Mouse (Mus musculus) right cerebral cortex, postnatal 25 days (tissue): ENCODE data around the gene Rps27l.
"Not testable (repeated sequence)": the region's sequence is repeated elsewhere in the genome, so short reads cannot be mapped to it uniquely, and the experiment has no call there.

Source experiments
- DNase-seq: peaks from one replicate; pipeline ENCODE4 v3.0.0; 2022

The Rps27l gene

DNA sequence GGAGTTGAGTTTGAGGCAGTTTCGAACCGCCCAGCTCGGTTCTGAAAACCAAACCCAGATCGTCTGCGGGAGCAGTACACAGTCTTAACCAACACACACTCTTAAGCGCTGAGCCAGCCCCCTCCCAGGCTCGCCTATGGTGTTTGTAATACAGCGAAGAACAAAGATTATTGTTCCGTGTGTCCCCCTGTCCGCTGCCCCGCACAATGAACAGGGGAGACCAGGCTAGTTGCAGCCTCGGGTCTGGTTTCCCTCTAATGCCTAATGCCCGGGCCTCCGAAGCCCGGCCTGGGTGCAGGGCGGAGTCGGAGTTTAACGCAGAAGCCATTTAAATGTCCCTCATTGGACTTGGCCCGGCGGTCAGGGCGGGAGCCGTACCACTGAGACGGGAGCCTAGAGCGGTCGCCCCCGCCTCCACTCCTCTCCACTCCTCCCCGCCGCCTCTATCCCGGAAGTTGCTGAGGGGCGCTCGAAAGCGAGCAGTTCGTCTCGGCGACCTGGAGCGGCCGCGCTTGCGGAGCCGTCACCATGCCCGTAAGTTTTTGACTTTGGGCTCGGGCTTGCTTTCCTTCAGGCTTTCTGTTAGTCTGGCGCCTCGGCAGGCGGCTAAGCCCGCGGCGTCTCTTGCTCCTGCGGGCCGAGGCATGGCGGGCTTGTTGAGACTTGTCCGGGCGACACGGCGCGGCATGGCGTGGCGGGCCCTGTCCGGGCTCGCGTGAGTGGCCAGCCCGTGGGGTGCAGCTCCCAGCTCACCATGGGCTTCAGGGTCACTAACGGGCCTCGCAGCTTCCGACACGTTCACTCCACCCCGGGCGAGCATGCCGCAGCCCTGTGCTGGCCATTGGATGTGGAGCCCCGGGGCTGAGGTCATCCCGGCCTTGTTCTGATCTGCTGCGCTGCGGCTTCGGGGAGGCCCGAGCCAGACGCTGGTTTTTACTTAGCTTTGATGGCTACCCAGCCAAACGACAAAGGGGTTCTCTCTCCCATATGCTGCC, at the start of gene Rps27l:
Gene Rps27l, plus strand, starts transcription at position 440 of the 995 bp plus-strand sequence.
- DNase-seq, result peak; percentile 89

DNA sequence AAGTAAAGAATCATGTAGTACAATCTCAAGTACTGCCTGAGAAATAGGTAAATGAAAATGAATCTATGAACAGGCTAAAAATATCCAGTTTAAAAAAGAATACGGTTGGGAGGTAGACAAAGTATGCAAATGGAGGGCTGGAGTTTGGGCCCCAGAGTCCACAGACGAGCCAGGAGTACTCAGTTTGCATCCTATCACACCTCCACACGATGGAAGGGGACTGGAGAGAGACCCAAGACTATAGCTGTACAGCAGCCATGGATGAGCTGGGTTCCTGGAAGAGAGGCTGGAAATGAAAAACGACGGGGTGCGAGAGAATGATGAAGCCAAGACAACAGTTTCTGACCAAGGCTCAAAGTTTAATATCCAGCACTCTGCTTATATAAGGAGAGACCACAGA, 48.9 kb upstream of the Rps27l start:
- no peak for DNase-seq

DNA sequence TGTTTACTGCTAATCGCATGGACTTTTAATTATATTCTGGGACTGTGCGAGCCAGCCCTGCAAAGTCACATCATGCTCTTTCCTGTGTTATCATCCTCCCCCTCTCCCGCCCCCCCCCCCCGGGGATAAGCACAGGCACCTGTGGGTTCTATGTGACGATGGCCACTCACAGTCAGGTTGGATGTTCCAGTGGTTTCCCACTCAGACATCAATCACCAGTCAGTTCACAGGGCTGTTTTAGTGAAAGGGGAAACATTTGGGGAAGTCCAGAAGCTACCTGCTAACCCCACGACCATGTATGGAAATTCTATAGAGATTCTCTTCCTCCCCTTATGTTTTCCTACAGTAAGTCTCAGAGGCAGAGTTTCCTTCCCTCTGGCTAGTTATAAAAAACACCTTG, 48.0 kb upstream of the Rps27l start:
- DNase-seq, result no peak

DNA sequence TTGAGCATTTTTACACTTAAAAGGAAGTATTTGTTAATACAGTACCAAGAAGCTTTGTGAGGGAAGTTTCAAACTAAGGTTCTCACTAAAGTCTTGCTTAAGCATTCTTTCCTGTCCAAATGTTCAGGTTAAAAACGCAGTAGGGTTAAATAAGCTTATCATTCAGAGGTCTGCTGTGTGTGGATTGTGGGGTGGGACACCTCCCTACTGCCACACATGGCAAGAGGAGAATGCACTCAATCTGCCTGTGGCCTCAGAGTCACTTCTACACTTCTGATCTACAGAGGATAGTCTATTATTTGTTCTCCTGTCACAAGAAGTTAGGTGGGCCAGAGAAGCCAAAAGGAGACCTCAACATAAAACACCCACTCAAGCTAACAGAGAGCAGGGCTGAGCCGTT, 46.8 kb upstream of the Rps27l start:
- DNase-seq, result no peak

DNA sequence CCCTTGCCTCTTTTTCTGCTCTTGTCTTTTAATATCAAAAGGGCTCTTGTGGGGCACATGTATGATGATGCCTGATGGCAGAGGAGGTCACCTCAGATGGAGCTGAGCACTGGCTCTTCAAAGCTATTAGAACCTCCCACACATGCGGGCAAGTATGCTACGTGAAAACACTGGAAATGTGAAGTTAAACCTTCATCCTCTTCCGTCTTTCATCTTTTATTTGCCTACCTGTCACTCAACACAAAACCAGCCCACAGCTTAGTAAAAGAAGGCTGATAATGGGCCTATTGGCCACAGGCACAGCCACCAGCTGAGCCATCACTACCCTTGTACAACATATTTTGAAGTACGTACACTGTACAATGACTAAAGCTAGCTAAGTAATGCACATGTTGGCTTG, 46.4 kb upstream of the Rps27l start:
- no peak for DNase-seq

DNA sequence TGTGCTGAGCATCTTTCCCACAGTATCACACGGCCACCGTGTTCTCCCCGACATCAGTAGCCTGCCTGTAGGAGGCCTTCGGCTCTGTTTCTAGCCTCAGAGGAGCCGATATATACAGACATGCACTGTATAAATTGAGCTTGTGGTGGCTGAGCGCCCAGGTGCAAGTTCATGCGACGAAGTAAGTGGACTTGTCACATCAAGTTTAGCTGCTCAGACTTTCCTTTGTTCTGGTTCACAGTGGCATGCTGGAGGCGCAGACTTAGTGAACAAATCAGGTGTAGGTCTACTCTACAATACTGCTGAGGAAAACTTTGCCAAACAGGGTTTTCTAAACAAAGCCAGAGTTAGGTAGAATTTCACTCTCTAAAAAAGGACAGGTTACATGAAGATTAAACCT, 39.9 kb upstream of the Rps27l start:
- no peak for DNase-seq

DNA sequence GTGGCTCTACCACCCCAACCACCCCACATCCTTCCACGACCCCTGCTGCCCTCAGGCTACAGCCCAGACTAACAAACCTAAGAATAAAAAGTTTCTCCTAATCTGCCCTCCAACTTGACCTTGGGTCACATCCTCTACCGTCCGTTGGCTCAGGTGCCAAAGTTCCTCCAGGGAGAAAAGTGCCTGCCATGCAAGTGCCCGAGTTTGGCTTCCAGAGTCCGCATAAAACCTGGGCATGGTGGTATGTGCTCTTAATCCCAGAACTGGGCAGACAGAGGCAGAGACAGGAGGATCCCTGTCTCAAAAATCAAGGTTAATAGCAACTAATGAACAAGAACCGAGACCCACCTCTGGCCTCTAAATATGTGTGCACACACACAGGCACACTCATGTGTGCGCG, 38.8 kb upstream of the Rps27l start:
- no peak for DNase-seq

DNA sequence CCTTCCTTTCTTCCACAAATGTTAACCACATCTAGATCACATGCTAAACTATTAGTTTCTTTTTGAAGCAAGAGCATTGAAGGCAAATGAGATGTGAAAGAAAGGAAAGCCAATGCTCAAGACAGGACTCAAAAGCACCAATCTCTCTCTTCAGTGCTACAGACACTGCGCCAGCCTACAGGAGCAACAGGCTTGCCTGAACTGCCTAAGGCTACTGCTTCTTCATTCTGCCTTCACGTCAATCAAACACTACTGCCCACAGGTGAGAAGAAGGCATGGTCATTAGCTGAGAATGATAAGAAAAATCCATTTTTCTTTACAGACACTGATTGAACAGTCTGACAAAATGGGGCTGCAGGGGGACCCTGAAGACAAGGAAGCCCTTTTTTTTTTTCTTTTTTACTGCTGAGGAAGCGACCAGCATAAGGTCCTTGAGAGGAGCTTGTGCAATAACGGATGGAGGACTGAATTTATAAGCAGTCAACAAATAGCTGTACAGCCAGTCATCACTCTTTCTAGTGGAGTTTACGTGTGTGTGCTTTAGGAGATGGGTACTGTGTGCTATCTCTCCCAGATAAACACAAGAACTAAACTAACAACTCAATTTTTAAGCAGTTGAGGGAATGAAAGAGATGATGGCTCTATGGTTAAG, 38.0 kb upstream of the Rps27l start:
- DNase-seq, result no peak

DNA sequence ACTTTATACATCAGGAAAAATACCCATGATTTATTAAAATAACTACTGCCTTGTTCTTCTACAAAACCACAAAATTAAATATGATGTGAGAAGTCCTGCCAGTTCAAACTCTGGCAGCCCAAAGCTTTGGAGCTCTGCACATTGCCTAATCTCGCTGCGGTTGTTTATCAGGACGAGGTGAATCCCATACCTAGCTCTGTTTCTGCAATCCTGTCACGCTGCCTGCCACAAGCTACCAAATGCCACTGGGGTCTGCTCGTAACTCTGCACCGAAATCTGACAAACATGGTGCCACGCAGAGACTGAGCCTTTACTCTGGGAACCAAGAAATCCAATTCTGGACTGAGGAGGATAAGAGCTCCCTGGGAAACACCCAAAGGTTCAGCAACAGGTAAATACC, 36.0 kb upstream of the Rps27l start:
- DNase-seq, result no peak

DNA sequence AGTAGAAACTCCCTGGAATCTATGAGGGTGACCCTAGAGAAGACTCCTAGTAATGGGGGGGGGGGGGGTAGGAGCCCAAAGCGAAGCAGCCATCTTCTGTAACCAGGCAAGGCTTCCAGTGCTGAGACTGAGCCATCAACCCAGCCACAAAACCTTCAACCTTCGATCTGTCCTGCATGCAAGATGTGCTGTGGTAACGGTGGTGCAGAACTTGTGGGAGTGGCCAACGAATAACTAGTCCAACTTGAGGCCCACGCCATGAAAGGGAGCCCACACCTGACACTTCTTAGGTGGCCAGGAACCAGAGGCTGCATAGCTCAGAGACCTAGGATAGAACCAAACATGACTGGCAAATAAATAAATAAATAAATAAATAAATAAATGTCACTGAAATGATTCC, 35.2 kb upstream of the Rps27l start:
- no peak for DNase-seq

DNA sequence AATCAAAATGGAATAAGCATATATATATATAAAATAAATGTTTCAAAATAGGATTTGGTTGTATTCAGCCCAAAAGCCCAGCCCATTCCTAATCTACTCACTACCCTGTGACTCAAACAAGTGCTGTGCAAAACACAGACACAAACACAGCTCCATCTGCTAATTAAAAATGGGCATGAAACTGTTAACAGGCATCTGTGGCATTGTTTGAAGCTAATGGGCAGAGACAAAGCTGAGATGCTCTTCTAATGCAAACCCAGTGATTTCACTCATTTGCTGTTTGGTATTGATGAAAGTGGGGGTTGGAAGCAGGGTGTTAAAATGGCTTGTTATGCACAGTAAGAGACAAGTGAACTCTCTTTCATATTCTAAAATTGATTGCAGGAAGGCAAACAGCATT, 33.6 kb upstream of the Rps27l start:
- DNase-seq, result no peak

DNA sequence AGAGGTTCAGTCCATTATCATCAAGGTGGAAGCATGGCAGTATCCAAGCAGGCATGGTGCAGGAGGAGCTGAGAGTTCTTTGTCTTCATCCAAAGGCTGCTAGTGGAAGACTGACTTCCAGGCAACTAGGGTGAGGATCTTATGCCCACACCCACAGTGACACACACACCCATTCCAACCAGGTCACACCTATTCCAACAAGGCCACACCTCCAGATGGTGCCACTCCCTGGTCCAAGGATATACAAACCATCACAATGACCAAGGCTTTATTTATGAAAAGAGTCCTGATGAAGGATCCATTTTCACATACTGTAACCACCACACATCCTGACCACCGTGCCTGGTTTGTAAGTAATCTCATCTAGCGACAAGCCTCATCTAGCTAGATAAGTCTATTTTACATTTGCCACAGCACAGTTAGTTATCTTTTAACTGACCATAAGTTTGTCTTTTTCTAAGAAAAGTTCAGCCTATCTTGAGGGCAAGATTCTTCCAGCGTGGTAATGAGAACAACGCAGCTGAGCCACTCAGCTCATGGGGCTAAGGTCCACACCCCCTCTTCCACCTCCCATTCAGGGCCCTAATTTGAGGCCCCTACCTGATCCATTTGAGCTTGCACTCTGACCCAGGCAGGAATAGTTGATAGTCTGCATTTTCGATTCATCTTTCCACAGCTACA, 32.5 kb upstream of the Rps27l start:
- not testable (repeated sequence) for DNase-seq

DNA sequence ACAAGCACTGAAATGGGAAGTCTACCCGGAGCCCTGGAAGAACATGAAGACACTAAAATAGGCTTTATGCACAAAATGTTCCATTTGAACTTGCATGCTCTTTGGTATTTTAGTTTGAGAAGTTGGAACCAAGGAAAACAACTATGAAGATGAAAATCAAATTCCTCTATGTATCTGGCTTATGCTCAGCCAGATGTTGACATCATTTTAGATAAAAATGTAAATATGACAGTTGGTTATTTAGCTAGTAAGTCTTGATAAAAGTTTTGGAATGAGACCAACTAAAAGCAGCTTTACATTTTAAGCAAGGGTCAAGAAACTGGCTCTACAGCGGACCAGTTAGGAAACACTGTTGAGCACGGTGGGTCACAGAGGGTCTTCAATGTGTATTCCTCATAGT, 31.3 kb upstream of the Rps27l start:
- no peak for DNase-seq

DNA sequence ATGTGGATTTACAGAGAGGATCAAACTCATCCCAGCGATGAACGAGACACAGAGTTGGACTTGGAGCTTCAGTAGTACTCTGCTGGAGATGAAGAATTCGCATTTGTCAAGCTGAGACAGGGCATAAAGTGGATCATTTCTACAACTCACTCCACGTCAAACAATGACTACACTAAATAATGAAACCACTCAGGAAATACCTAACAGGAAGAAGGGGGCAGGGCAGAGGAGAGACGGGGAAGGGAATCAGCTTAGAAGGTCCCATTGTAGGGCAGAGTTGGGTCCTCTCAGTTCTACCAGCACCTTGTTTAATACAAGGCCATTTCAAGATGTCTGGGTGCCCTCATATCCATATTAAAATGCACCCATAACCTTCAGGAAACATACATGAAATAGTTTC, 30.5 kb upstream of the Rps27l start:
- DNase-seq, result no peak

DNA sequence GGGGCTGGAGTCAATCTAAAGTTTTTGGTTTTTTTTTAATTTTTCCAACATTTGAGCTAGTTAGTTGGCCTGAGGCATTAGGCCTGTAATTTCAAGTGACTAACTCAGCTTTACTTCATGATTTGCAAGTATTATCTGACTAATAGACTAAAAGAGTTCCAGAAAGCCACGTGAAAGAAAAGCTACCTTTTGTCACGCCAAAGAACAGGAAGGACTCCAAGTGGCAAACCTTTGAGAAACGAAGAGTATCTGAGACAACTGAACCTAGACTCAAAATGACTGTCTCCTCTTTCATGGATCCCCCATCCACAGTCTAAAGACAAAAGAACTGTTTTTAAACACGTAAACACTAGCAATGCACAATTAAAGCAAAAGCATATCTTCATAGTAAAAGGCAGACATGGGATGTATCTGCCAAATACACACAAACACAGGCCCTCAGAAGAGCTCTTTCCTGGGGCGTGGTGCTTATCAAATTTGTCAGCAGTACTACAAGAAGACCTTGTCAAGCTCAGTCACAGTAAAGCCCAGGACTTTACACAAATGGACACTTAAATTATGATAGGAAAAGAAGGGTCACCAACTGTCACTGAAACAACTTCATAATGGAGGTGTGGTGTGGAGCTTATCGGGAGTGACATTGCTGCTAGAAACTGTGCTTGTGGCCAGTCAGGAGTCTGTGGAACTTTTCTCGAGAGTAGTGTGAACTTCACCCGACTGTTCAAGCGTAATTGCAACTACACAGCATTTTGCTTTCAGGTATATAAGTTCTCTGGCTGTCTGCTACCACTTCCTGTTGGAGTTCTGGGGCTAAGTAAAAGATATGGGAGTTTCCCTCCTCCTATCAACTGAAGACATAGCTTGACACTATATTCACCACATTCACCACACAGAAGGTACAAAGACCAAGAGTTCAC, 29.8 kb upstream of the Rps27l start:
- no peak for DNase-seq

DNA sequence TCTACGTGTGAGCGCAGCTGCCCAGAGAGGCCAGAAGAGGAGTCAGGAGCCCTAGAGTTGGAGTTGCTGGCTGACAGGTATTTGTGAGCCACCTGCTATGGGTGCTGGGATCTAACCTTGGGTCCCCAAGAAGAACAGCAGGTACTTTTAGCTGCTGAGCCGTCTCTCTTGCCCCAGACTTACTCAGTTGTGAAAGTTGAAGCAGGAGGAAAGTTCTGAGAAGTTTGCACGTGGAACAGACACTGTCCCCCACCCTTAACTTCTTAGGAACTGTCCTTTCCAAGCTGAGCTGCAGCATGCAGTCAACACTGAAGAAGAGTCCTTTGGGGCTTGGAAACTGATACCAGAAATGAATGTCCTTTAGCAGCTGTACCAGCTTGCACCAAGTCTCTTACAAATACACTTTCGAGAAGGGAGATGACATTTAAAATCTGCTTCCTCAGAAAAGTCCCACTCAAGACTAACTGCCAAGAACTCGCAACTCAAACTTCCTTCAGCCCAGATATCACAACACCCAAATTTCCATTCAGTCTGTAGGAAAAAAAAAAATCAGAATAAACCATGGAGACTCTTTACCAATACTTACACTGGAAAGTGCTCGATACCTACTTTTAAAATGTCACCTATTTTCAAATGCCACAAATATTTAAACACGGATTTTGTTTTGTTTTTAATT, 28.5 kb upstream of the Rps27l start:
- DNase-seq, result no peak

DNA sequence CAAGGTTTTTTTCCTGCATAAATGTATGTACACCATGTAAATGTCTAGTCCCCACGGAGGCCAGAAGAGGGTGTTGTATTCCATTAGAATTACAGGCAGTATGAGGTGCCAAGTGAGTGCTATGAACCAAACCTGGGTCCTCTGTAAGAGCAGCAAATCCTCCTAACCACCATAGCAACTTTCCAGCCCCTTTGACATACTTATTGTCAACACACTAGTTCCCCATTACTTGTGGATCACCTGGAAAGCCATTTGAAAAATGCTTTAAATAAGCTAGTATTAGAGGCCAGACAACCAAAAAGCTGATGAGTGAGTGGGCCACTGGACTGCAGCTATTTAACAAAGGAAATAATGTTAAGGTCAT, 28.0 kb upstream of the Rps27l start:
- no peak for DNase-seq

DNA sequence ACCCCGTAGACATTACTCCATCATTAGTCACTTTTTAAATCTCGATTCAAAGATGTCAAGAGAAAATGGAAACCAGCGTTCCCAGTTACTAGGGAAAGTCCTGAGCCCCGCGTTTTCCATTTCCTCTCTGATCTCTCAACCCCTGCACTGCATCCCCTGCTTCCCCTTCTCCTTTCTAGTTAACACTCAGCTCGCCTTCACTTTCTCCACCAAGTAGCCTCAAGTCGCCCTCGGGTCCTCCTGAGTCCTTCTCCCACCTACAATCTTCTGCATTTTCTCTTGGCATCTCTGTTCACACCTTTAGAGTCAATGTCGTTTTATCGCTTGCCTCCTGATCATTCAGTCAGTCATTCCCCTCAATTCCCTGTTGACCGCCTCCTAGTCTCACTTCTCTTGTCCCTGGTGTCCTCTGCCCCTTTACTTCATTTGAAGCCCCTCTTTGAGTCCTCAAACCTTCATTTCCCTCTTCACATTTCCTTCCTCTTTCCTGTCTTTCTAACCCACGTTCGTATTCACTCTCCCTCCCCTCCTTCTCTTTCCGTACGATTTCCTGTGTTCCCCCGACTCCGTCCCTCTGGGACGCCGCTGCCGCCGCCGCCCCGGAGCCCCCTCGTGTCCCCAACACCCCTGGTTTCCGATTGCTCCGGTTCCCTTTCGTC, 27.1 kb upstream of the Rps27l start:
- DNase-seq, result peak; percentile 13

DNA sequence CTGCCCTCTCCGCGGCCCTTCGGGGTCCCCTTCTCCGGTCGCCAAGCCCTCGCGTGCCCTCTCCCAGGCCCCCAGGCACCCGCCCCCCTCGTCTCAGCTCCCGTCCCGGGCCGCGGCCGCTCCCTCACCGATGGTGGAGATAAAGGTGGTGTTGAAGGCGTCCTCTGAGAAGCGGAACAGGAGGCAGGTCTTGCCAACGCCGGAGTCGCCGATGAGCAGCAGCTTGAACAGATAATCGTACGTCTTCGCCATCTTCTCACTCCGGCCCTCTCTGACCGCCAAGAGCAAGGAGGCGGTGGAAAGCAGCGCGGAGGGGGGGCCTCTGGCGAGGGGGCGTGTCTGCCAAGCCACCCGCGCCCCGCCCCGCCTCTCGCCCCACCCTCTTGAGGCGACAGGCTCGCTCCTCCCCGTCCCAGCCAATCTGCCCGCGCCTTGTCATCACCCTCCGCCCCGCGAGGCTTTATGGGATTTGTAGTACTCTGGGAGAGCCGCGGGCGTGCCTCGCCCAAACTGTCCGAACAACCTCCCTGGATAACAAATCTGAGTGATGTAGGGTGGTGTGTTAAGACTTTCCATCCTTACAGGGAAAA, 26.4 kb upstream of the Rps27l start, which contains the start of gene Rab8b:
Gene Rab8b, minus strand, starts transcription at position 306 of the 590 bp plus-strand sequence.
- peak; percentile 96 for DNase-seq

DNA sequence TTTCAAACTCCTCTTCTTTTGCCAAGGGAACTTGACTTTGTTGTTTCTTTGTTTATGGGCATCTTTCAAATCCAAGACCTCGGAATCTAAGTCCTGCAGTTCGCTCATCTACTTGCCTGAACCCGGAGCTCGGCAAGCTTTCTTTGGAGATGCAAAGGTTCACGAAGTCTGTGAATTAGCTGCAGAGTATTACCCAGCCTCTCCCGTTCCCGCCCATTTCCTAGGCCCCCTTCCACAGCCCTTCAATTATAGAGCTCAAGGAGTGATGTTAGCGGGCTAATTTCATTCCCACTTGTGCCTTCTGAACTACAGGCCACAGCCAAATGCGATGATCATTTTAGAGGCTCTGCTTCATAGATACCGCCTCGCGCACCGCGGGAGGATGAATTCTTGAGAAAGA, 25.9 kb upstream of the Rps27l start:
- DNase-seq, result no peak
